Mouse (Mus musculus): ENCODE measurements at regions not wholly inside any gene's neighbourhood (a gene's known extent, or its start where the extent isn't known, plus 50 kb on each side); places are given as distances from the start of the nearest gene placed in this dataset.

DNA sequence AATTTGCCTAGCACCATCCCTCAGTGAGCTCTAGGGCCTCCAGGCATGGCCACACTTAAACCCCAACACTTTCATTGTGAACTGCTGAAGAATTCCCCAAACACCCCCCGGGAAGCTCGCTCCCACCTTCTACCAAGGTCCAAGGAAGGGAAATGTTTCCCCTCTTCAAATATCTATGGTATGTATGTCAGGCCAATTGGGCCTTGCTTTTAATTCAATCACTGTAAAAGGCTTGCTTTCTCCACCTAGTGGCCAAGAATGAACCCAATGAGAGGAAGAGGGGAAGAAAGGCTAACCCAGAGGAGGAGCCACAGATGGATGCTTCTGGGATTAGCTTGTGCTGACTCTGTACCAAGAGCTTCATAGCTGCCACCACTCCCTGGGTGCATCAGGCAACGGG, 336.3 kb upstream of the Tgfbr2 start:
- ATAC-seq (ENCODE audit: low FRiP score, low TSS enrichment) (no peak), DNase-seq (ENCODE audit: low spot score) (no peak)
- TF ChIP-seq EP300 (optimal IDR thresholded peaks at IDR 0.05) = no peak
- TF ChIP-seq CTCF (IDR thresholded peaks at IDR 0.05; ENCODE audit: low read depth) = peak; percentile 69
- 47% methylated on average over 3 of the region's 3 CpGs for WGBS
- Histone ChIP-seq H3K9me3 (ENCODE audit: control insufficient read depth, low read length) (no peaks in the 10 kb centered on the region), H3K36me3 (ENCODE audit: control insufficient read depth, insufficient read depth, low read length) (no peaks in the 10 kb centered on the region), H3K4me2 (replicated peaks; ENCODE audit: low read depth) (no peak overlapping the region), H3K4me1 (replicated peaks; ENCODE audit: control insufficient read depth, insufficient read depth) (no peaks in the 10 kb centered on the region), H3K27me3 (ENCODE audit: control insufficient read depth, insufficient read depth, low read length) (no peaks in the 10 kb centered on the region), H3K9ac (ENCODE audit: low read length) (no peak overlapping the region), H3K4me3 (ENCODE audit: low read depth, low read length) (no peak overlapping the region), H3K27ac (replicated peaks) (no peak overlapping the region)

GRCm38 (mm10) chr9:116507756-116508155, 332.6 kb upstream of the Tgfbr2 start:
- Histone ChIP-seq H3K4me2 (replicated peaks; ENCODE audit: low read depth) (no peak overlapping the region), H3K27me3 (ENCODE audit: control insufficient read depth, insufficient read depth, low read length) (no peaks in the 10 kb centered on the region), H3K27ac (replicated peaks) (no peak overlapping the region), H3K4me1 (replicated peaks; ENCODE audit: control insufficient read depth, insufficient read depth) (no peaks in the 10 kb centered on the region), H3K4me3 (ENCODE audit: low read depth, low read length) (no peak overlapping the region), H3K9ac (ENCODE audit: low read length) (no peak overlapping the region), H3K36me3 (ENCODE audit: control insufficient read depth, insufficient read depth, low read length) (no peaks in the 10 kb centered on the region), H3K9me3 (ENCODE audit: control insufficient read depth, low read length) (no peaks in the 10 kb centered on the region)
- WGBS = 77% methylated on average over 5 of the region's 5 CpGs
- ATAC-seq (ENCODE audit: low FRiP score, low TSS enrichment) = no peak
- TF ChIP-seq EP300 (optimal IDR thresholded peaks at IDR 0.05) (no peak), CTCF (IDR thresholded peaks at IDR 0.05; ENCODE audit: low read depth) (no peak)
- no peak for DNase-seq (ENCODE audit: low spot score)

GRCm38 (mm10) chr9:116502831-116503230, 327.7 kb upstream of the Tgfbr2 start:
- Histone ChIP-seq H3K4me2 (replicated peaks; ENCODE audit: low read depth) (no peak overlapping the region), H3K4me1 (replicated peaks; ENCODE audit: control insufficient read depth, insufficient read depth) (no peaks in the 10 kb centered on the region), H3K9me3 (ENCODE audit: control insufficient read depth, low read length) (no peaks in the 10 kb centered on the region), H3K4me3 (ENCODE audit: low read depth, low read length) (no peak overlapping the region), H3K36me3 (ENCODE audit: control insufficient read depth, insufficient read depth, low read length) (no peaks in the 10 kb centered on the region), H3K27ac (replicated peaks) (no peak overlapping the region), H3K9ac (ENCODE audit: low read length) (no peak overlapping the region), H3K27me3 (ENCODE audit: control insufficient read depth, insufficient read depth, low read length) (no peaks in the 10 kb centered on the region)
- 58% methylated on average over 5 of the region's 5 CpGs for WGBS
- DNase-seq (ENCODE audit: low spot score) (no peak), ATAC-seq (ENCODE audit: low FRiP score, low TSS enrichment) (no peak)
- TF ChIP-seq CTCF (IDR thresholded peaks at IDR 0.05; ENCODE audit: low read depth) (no peak), EP300 (optimal IDR thresholded peaks at IDR 0.05) (no peak)

DNA sequence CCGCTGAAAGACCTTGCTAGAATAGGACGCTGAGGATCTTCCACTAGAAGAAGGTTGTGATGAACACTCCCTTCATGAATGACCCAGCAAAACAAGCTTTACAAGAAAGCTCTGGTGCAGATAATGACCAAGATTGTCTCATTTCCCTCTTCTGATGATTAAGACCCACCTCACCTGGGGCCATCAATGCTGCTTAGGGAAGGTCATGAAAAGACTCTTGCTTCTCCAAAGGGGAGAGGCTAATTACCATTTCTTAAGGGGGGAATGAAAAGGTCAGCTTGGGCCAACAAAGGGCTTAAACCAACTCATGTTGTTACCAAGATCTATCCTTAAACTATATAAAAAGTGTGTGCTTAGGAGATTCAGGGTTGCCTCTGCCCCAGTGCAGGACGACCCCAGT, 325.8 kb upstream of the Tgfbr2 start:
- Histone ChIP-seq H3K4me1 (replicated peaks; ENCODE audit: control insufficient read depth, insufficient read depth) (no peaks in the 10 kb centered on the region), H3K27me3 (ENCODE audit: control insufficient read depth, insufficient read depth, low read length) (no peaks in the 10 kb centered on the region), H3K27ac (replicated peaks) (no peak overlapping the region), H3K9ac (ENCODE audit: low read length) (no peak overlapping the region), H3K4me2 (replicated peaks; ENCODE audit: low read depth) (no peak overlapping the region), H3K36me3 (ENCODE audit: control insufficient read depth, insufficient read depth, low read length) (no peaks in the 10 kb centered on the region), H3K4me3 (ENCODE audit: low read depth, low read length) (no peak overlapping the region), H3K9me3 (ENCODE audit: control insufficient read depth, low read length) (no peaks in the 10 kb centered on the region)
- ATAC-seq (ENCODE audit: low FRiP score, low TSS enrichment) (no peak), DNase-seq (ENCODE audit: low spot score) (no peak)
- no peak for TF ChIP-seq EP300 (optimal IDR thresholded peaks at IDR 0.05)
- TF ChIP-seq CTCF (IDR thresholded peaks at IDR 0.05; ENCODE audit: low read depth) = no peak
- 87% methylated on average over 3 of the region's 3 CpGs for WGBS

- TF ChIP-seq EP300 (optimal IDR thresholded peaks at IDR 0.05) = no peak
- peak; percentile 26 for TF ChIP-seq CTCF (IDR thresholded peaks at IDR 0.05; ENCODE audit: low read depth)
- H3K27me3 ChIP-seq (ENCODE audit: control insufficient read depth, insufficient read depth, low read length) = no peaks in the 10 kb centered on the region
- H3K27ac ChIP-seq (replicated peaks) = no peak overlapping the region
- no peaks in the 10 kb centered on the region for H3K4me1 ChIP-seq (replicated peaks; ENCODE audit: control insufficient read depth, insufficient read depth)
- no peak overlapping the region for H3K4me3 ChIP-seq (ENCODE audit: low read depth, low read length)
- no peak overlapping the region for H3K9ac ChIP-seq (ENCODE audit: low read length)
- no peak for DNase-seq (ENCODE audit: low spot score)
- no peaks in the 10 kb centered on the region for H3K36me3 ChIP-seq (ENCODE audit: control insufficient read depth, insufficient read depth, low read length)
- WGBS = 88% methylated on average over 2 of the region's 2 CpGs
- no peak for ATAC-seq (ENCODE audit: low FRiP score, low TSS enrichment)
- no peak overlapping the region for H3K4me2 ChIP-seq (replicated peaks; ENCODE audit: low read depth)
- H3K9me3 ChIP-seq (ENCODE audit: control insufficient read depth, low read length) = no peaks in the 10 kb centered on the region
Observed at GRCm38 (mm10) chr9:116491227-116491626, 316.1 kb upstream of the Tgfbr2 start.

- H3K27ac ChIP-seq (replicated peaks) = no peak overlapping the region
- no peak overlapping the region for H3K9ac ChIP-seq (ENCODE audit: low read length)
- H3K4me3 ChIP-seq (ENCODE audit: low read depth, low read length) = no peak overlapping the region
- TF ChIP-seq EP300 (optimal IDR thresholded peaks at IDR 0.05) = no peak
- peak; percentile 68 for TF ChIP-seq CTCF (IDR thresholded peaks at IDR 0.05; ENCODE audit: low read depth)
- no peak overlapping the region for H3K4me2 ChIP-seq (replicated peaks; ENCODE audit: low read depth)
- WGBS = 65% methylated on average over 4 of the region's 4 CpGs
- no peaks in the 10 kb centered on the region for H3K9me3 ChIP-seq (ENCODE audit: control insufficient read depth, low read length)
- H3K27me3 ChIP-seq (ENCODE audit: control insufficient read depth, insufficient read depth, low read length) = no peaks in the 10 kb centered on the region
- H3K36me3 ChIP-seq (ENCODE audit: control insufficient read depth, insufficient read depth, low read length) = no peaks in the 10 kb centered on the region
- H3K4me1 ChIP-seq (replicated peaks; ENCODE audit: control insufficient read depth, insufficient read depth) = no peaks in the 10 kb centered on the region
- ATAC-seq (ENCODE audit: low FRiP score, low TSS enrichment) (no peak), DNase-seq (ENCODE audit: low spot score) (peak; percentile 22)
Observed at GRCm38 (mm10) chr9:116489787-116490186, 314.6 kb upstream of the Tgfbr2 start.
